Mouse (Mus musculus) thymus, adult 2 months (tissue): ENCODE measurements around the gene Dlg3.

Experiments used
- CTCF ChIP-seq: fragments of 200-500 bp; IDR thresholded peaks from 2 replicates; pipeline ENCODE4 v1.5.1; 2012; ENCODE audit warnings: mild to moderate bottlenecking, control low read depth, low read length, moderate library complexity, borderline replicate concordance; ENCODE audit not compliant: control insufficient read depth, poor library complexity, insufficient read depth; ENCODE audit errors: extremely low read depth
- POLR2A ChIP-seq: fragments of 200-500 bp; IDR thresholded peaks from 2 replicates; pipeline ENCODE4 v1.6.1; 2012; ENCODE audit warnings: mild to moderate bottlenecking, low read length, control low read depth, moderate library complexity; ENCODE audit not compliant: control insufficient read depth, poor library complexity, insufficient read depth; ENCODE audit errors: extremely low read depth

DNA sequence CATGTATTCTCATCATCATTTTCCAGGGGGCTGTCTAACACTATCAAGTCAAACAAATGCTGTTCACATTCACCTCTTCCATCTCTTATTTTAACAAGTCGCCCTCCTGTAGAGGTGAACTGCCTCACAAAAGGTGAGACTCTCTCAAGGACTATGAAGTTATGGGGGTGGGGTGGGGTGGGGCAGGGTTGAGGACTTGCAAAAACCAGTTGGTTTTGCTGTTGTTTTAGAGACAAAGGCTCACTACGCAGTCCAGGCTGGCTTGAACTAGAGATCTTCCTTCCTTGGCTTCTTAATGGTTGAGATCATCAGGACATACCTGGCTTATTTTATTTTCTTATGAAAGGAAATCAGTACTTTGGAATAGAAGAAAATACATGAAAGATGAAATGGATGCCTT, 65.3 kb downstream of the Dlg3 start:
- TF ChIP-seq CTCF (no peak), POLR2A (no peak)
